Mouse (Mus musculus): ENCODE results near the gene Nxpe5. TPM values are rescaled to one million over a fixed set of nuclear protein-coding genes. Genes with fewer than 3 reads are reported as not detected.

The Nxpe5 gene
- total RNA-seq, 2 experiments from 2014 or later: not detected

GRCm38 (mm10) chr5:138241511-138241910 is 15.8 kb downstream of the Nxpe5 start:
- DNase-seq (ENCODE audit: extremely low spot score in 1 of 2, low spot score in 1 of 2): no peak

DNA sequence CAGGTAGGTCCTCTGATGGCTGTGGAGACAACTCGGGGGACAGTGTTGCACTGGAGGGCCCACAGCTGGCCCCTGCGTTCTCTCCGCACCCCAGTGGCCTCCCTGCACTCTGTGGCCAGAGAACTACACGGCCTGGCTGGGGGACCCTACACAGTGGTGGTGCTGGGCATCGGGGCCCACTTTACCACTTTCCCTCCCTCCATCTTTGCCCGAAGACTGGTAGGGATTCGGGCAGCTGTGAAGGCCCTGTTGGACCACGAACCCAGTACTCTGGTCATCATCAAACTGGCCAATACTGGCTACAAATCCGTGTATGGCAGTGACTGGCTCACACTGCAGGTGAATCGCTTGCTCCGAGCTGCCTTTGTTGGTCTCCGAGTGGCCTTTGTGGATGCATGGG is 25.4 kb downstream of the Nxpe5 start:
- no peak for DNase-seq (ENCODE audit: extremely low spot score in 1 of 2, low spot score in 1 of 2)

DNA sequence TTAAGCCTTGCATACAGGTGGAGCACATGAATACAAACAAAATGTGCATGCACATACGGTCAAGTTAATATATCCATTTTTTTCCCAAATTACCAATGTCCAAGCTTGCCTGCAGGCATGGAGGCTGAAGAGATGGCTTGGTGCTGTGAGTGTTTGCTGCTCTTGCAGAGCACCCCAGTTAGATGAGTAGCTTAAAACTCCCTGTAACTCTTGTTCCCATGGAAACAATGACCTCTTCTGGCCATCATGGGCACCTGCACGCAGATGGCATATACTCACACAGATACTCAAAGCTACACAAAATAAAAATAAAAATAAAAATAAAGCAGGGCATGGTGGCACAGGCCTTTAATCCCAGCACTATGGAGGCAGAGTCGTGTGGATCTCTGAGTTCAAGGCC is 27.4 kb downstream of the Nxpe5 start:
- no peak for DNase-seq (ENCODE audit: extremely low spot score in 1 of 2, low spot score in 1 of 2)

- DNase-seq (ENCODE audit: extremely low spot score in 1 of 2, low spot score in 1 of 2): peak; percentile 73 to 84
Observed at GRCm38 (mm10) chr5:138255353-138256093, 29.8 kb downstream of the Nxpe5 start, which contains the start of gene Lamtor4. Gene Lamtor4, plus strand, starts transcription at chr5:138255482.

GRCm38 (mm10) chr5:138256094-138256467 is 30.4 kb downstream of the Nxpe5 start:
- DNase-seq (ENCODE audit: extremely low spot score in 1 of 2, low spot score in 1 of 2): no peak

- peak in 1 of 2 experiments; percentile 7 for DNase-seq (ENCODE audit: extremely low spot score in 1 of 2, low spot score in 1 of 2)
Observed at GRCm38 (mm10) chr5:138256966-138257584, 31.4 kb downstream of the Nxpe5 start.

DNA sequence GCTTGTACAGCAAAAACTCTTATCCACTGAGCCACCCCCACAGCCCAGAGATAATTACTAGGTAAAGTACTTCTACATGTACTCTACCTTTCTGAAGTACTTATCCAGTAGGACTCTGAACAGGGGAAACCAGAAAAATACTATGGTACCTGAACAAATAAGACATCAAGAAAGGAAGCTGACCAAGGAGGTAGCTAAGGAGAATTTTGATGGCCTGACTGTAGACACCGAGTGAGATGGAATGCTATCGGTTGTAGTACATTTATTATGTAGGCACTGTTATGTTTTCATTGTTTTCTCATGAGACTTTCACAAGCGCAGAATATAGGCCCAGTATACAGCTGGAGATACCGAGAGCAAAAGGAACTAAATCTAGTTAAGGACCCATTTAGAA is 31.9 kb downstream of the Nxpe5 start:
- no peak for DNase-seq (ENCODE audit: extremely low spot score in 1 of 2, low spot score in 1 of 2)

DNA sequence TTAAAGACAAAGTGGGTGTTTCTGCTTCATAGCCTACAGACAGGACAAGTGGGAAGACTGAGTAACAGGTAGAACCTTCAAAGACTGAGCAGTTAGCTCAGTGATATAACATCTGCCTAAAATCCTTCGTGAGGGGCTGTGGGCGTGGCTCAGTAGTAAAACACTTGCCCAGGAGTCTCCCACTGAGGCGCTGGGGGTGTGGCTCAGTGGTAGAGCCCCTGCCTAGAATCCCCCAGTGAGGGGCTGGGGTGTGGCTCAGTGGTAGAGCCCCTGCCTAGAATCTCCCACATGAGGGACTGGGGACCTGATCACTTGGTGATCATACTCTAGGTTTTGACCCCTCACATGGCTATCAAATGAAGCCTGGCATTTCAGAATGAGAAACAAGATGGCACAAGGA is 32.4 kb downstream of the Nxpe5 start:
- no peak for DNase-seq (ENCODE audit: extremely low spot score in 1 of 2, low spot score in 1 of 2)

DNA sequence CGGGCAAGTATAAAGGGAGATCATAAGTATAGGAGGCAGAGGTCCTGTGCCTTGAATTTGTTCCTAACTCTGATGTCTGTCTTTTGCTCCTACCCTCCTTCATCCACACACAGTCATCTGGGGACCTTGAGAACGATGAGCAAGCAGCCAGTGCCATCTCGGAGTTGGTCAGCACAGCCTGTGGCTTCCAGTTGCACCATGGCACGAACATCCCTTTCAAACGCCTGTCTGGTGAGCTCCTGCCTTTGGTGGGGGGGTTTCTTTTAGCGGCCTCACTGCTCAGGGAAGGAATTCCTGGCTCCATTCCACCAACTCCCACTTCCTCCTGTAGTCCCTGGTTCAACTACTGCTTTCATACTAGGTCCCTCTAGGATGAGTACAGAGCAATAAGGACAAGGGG is 32.8 kb downstream of the Nxpe5 start:
- DNase-seq (ENCODE audit: extremely low spot score in 1 of 2, low spot score in 1 of 2): peak in 1 of 2 experiments; percentile 7

DNA sequence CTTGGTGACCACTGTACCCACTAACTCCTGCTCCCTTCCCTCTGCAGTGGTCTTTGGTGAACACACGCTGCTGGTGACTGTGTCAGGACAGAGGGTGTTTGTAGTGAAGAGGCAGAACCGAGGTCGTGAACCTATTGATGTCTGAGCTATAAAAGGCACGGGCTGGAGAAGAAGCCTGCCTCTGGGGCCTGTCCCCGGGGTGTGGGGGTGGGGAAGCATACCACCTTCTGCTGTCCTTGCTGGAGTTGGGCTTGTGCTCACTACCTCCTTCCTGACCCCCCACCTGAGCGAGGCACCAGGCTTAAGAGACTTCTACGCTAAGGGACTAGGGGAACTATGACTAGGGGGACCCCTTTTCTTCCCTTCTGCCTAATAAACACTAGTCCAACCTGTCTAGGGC is 33.3 kb downstream of the Nxpe5 start:
- no peak for DNase-seq (ENCODE audit: extremely low spot score in 1 of 2, low spot score in 1 of 2)

DNA sequence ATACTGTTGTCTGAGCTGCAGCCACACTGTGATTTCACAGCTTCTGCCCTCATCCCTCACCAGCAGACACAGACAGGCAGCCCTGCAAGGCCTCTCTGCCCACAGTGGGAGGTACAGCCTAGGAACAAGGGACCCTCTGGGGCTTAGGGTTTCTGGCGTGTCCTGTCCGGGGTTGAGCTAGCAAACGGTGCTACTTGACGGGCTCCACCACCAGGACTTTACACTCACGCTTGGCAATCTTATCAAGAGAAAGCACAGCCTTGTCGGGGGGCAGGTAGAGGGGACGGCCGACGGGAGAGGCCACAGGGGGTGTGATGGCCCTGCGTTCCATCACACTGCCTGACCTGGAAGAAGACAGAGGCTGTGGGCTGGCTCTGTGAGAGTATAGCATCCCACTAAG is 34.4 kb downstream of the Nxpe5 start:
- peak in 1 of 2 experiments; percentile 6 for DNase-seq (ENCODE audit: extremely low spot score in 1 of 2, low spot score in 1 of 2)

GRCm38 (mm10) chr5:138260834-138261233 is 35.1 kb downstream of the Nxpe5 start:
- peak in 1 of 2 experiments; percentile 10 for DNase-seq (ENCODE audit: extremely low spot score in 1 of 2, low spot score in 1 of 2)

DNA sequence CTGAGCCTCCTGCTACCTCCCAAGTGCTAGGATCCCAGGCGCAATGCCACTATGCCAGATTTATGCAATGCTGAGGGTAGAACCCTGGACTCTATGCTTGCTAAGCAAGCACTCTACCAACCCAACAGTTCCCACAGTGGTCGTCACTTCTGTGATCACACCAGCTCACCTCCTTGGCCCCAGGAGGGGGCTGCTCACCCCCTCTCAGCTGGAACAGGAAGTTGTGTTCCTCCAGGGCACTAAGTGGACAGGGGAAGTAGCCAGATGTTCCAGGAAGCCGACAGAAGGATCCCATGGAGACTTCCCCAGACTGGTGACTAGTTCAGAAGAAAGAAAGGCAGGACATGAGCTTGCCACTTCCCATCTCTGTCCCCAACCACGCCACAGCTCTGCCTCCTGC is 36.3 kb downstream of the Nxpe5 start:
- peak in 1 of 2 experiments; percentile 8 for DNase-seq (ENCODE audit: extremely low spot score in 1 of 2, low spot score in 1 of 2)

GRCm38 (mm10) chr5:138262582-138263240 is 37.0 kb downstream of the Nxpe5 start:
- peak in 1 of 2 experiments; percentile 10 for DNase-seq (ENCODE audit: extremely low spot score in 1 of 2, low spot score in 1 of 2)

- DNase-seq (ENCODE audit: extremely low spot score in 1 of 2, low spot score in 1 of 2): peak; percentile 84 to 85
Observed at GRCm38 (mm10) chr5:138263260-138264206, 37.8 kb downstream of the Nxpe5 start, which contains the start of gene BC037034. Gene BC037034, minus strand, starts transcription at chr5:138264033.

GRCm38 (mm10) chr5:138264207-138264578 is 38.5 kb downstream of the Nxpe5 start:
- peak in 1 of 2 experiments; percentile 5 for DNase-seq (ENCODE audit: extremely low spot score in 1 of 2, low spot score in 1 of 2)

GRCm38 (mm10) chr5:138265712-138266111 is 40.0 kb downstream of the Nxpe5 start:
- DNase-seq (ENCODE audit: extremely low spot score in 1 of 2, low spot score in 1 of 2): peak in 1 of 2 experiments; percentile 7

GRCm38 (mm10) chr5:138267114-138267513 is 41.4 kb downstream of the Nxpe5 start:
- DNase-seq (ENCODE audit: extremely low spot score in 1 of 2, low spot score in 1 of 2): no peak

DNA sequence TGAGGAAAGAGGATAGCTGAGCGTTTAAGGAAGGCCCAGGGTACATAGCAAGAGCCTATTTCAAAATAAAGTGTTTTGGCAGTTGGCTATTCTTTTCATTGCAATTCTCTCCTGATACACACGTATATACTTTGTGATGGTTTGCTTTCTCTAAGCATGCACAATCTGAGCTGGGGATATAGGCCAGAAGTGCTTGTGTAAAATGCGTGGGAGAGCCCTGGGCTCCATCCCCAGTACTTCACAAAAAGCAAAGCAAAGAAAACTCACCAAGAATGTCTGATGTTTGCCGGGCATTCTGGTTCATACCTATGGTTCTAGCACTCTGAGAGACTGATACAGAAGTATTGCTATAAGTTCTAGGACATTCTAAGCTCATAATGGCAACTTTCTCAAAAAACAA is 43.3 kb downstream of the Nxpe5 start:
- no peak for DNase-seq (ENCODE audit: extremely low spot score in 1 of 2, low spot score in 1 of 2)

DNA sequence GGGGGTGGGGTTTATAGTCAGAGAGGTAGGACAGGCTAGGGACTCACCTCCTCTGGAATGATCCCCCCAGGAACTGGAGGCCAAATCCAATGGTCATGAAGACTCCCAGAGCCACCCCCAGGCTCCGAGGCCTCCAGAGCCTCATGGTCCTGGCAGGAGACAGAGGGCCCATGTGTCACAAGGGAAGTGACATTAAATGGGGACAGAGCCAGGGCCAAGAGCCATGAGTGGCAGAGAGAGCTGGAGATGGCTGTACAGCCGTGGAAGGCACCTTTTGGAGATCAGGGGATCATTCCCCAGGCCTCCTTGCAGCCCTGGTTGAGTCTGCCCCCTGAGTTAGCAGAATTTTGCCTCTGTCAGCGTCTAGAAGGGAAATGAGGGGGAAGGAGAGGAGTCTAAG is 45.5 kb downstream of the Nxpe5 start:
- DNase-seq (ENCODE audit: extremely low spot score in 1 of 2, low spot score in 1 of 2): no peak
